ENCODE assay signal across 8 mouse cellular contexts in genomic region chr7:30333436-30333835, GRCm38 (mm10). TPM values are rescaled to one million over a fixed set of nuclear protein-coding genes. Genes with fewer than 3 reads are reported as not detected.
DNase-seq lines count a peak whose midpoint lies in the region; ATAC-seq and TF ChIP-seq lines count a peak whose summit lies in the region.

No protein-coding gene starts in this region.

- no peak for DNase-seq in neural tube, embryonic 10.5 days (ENCODE audit: extremely low spot score, low spot score)
- peak; percentile 89 to 91 for DNase-seq in adrenal gland, postnatal 36 days
- DNase-seq in heart, adult 18-20 months: peak; percentile 73 to 78
- DNase-seq in lung, postnatal 0 days (ENCODE audit: low spot score): peak; percentile 81
- DNase-seq in testis, postnatal 14 days (ENCODE audit: low spot score): peak; percentile 56

- H3K27ac ChIP-seq in neural tube, embryonic 12.5 days: no peak overlapping the region
- H3K27ac ChIP-seq in kidney, embryonic 15.5 days: no peak overlapping the region
- H3K27ac ChIP-seq in lung, postnatal 0 days (ENCODE audit: low read length): no peak overlapping the region
- no peak overlapping the region for H3K27ac ChIP-seq in midbrain, embryonic 16.5 days (ENCODE audit: low read length)

- H3K9me3 ChIP-seq in neural tube, embryonic 12.5 days: no peaks in the 10 kb centered on the region
- H3K9me3 ChIP-seq in kidney, embryonic 15.5 days (replicated peaks): no peaks in the 10 kb centered on the region
- no peaks in the 10 kb centered on the region for H3K9me3 ChIP-seq in lung, postnatal 0 days (ENCODE audit: low read length)
- no peaks in the 10 kb centered on the region for H3K9me3 ChIP-seq in midbrain, embryonic 16.5 days (replicated peaks; ENCODE audit: control insufficient read depth, low read length, poor library complexity, severe bottlenecking)

- no peak overlapping the region for H3K4me3 ChIP-seq in neural tube, embryonic 12.5 days
- no peak overlapping the region for H3K4me3 ChIP-seq in kidney, embryonic 15.5 days (replicated peaks)
- no peak overlapping the region for H3K4me3 ChIP-seq in lung, postnatal 0 days (ENCODE audit: low read depth, low read length)
- H3K4me3 ChIP-seq in midbrain, embryonic 16.5 days (ENCODE audit: low read depth, low read length): no peak overlapping the region

- ATAC-seq in neural tube, embryonic 12.5 days (ENCODE audit: low FRiP score, low read depth): 0 out of 2 replicates have a peak, but pooled peaks have one; percentile 11
- ATAC-seq in kidney, embryonic 15.5 days (replicated peaks; ENCODE audit: low FRiP score): peak; percentile 37; the same call in 1 of the 2 replicates
- peak; percentile 35 for ATAC-seq in lung, postnatal 0 days
- ATAC-seq in midbrain, embryonic 16.5 days: no peak

- TF ChIP-seq CTCF in lung, postnatal 0 days (IDR thresholded peaks at IDR 0.05): no peak

- no peak for TF ChIP-seq EP300 in lung, postnatal 0 days (IDR thresholded peaks at IDR 0.05)

- no peak overlapping the region for H3K9ac ChIP-seq in neural tube, embryonic 12.5 days
- no peak overlapping the region for H3K9ac ChIP-seq in kidney, embryonic 15.5 days
- no peak overlapping the region for H3K9ac ChIP-seq in lung, postnatal 0 days (replicated peaks; ENCODE audit: low read depth)
- no peak overlapping the region for H3K9ac ChIP-seq in midbrain, embryonic 16.5 days (ENCODE audit: low read depth, low read length)

- H3K27me3 ChIP-seq in neural tube, embryonic 12.5 days (replicated peaks): peaks cover 26% of the 10 kb centered on the region
- peaks cover 35% of the 10 kb centered on the region for H3K27me3 ChIP-seq in kidney, embryonic 15.5 days
- H3K27me3 ChIP-seq in lung, postnatal 0 days (replicated peaks; ENCODE audit: insufficient read depth, low read length): no peaks in the 10 kb centered on the region
- peaks cover 15% of the 10 kb centered on the region for H3K27me3 ChIP-seq in midbrain, embryonic 16.5 days (ENCODE audit: control insufficient read depth, insufficient read depth, low read depth, low read length)

- H3K36me3 ChIP-seq in neural tube, embryonic 12.5 days: no peaks in the 10 kb centered on the region
- no peaks in the 10 kb centered on the region for H3K36me3 ChIP-seq in kidney, embryonic 15.5 days
- H3K36me3 ChIP-seq in lung, postnatal 0 days (ENCODE audit: insufficient read depth, low read length): no peaks in the 10 kb centered on the region
- H3K36me3 ChIP-seq in midbrain, embryonic 16.5 days (ENCODE audit: control insufficient read depth, insufficient read depth, low read length): no peaks in the 10 kb centered on the region

- no peak overlapping the region for H3K4me2 ChIP-seq in neural tube, embryonic 12.5 days (replicated peaks)
- no peak overlapping the region for H3K4me2 ChIP-seq in kidney, embryonic 15.5 days
- H3K4me2 ChIP-seq in lung, postnatal 0 days (replicated peaks; ENCODE audit: low read depth, low read length): no peak overlapping the region
- no peak overlapping the region for H3K4me2 ChIP-seq in midbrain, embryonic 16.5 days (ENCODE audit: low read length)

- 56% methylated on average over 4 of the region's 4 CpGs for WGBS in neural tube, embryonic 12.5 days
- 35% methylated on average over 4 of the region's 4 CpGs for WGBS in kidney, embryonic 15.5 days
- WGBS in lung, postnatal 0 days: 2% methylated on average over 4 of the region's 4 CpGs
- 40% methylated on average over 4 of the region's 4 CpGs for WGBS in midbrain, embryonic 16.5 days

- peaks cover 5% of the 10 kb centered on the region; the same call in 1 of the 2 replicates for H3K4me1 ChIP-seq in neural tube, embryonic 12.5 days
- peaks cover 15% of the 10 kb centered on the region for H3K4me1 ChIP-seq in kidney, embryonic 15.5 days
- H3K4me1 ChIP-seq in lung, postnatal 0 days (ENCODE audit: insufficient read depth, low read depth, low read length): peaks cover 14% of the 10 kb centered on the region
- peaks cover 12% of the 10 kb centered on the region for H3K4me1 ChIP-seq in midbrain, embryonic 16.5 days (ENCODE audit: control insufficient read depth, insufficient read depth, low read length)

RNA-seq across cellular contexts. Expression of gene Sdhaf1, which starts 9.7 kb away (rescaled TPM):
- polyA plus RNA-seq in neural tube, embryonic 12.5 days (2016; fragmentation: Nextera tagmentation; extraction: Ambion mirVana): 25.9 and 26.7 TPM in 2 replicates
- total RNA-seq in adrenal gland, postnatal 36 days (2021): 10 to 100 TPM; 13.2 to 16.0 TPM
- 10 to 100 TPM; 13.3 to 13.5 TPM for total RNA-seq in heart, adult 18-20 months (2021)
- polyA plus RNA-seq in kidney, embryonic 15.5 days (2015; fragmentation: Nextera tagmentation; extraction: Ambion mirVana): 17.3 and 18.7 TPM in 2 replicates
- polyA plus RNA-seq in lung, postnatal 0 days (2015; fragmentation: Nextera tagmentation; extraction: Ambion mirVana): 17.6 and 20.0 TPM in 2 replicates
- polyA plus RNA-seq in midbrain, embryonic 16.5 days (2015; fragmentation: Nextera tagmentation; extraction: Ambion mirVana): 15.2 and 16.9 TPM in 2 replicates

RNA-seq across cellular contexts. Expression of gene E130208F15Rik, which starts 11.9 kb away (rescaled TPM):
- not detected in 2 replicates for polyA plus RNA-seq in neural tube, embryonic 12.5 days (2016; fragmentation: Nextera tagmentation; extraction: Ambion mirVana)
- total RNA-seq in adrenal gland, postnatal 36 days (2021): 1 to 10 TPM in 1 of 2 experiments, under 1 TPM in 1; 0.93 to 1.3 TPM
- total RNA-seq in heart, adult 18-20 months (2021): 1 to 10 TPM in 1 of 2 experiments, under 1 TPM in 1; 0.45 to 1.1 TPM
- polyA plus RNA-seq in kidney, embryonic 15.5 days (2015; fragmentation: Nextera tagmentation; extraction: Ambion mirVana): 2.6 TPM in 1 of 2 replicates, not detected in the other
- polyA plus RNA-seq in lung, postnatal 0 days (2015; fragmentation: Nextera tagmentation; extraction: Ambion mirVana): not detected in 2 replicates
- polyA plus RNA-seq in midbrain, embryonic 16.5 days (2015; fragmentation: Nextera tagmentation; extraction: Ambion mirVana): not detected in 2 replicates

RNA-seq across cellular contexts. Expression of gene Syne4, which starts 18.8 kb away (rescaled TPM):
- 21.8 and 24.3 TPM in 2 replicates for polyA plus RNA-seq in neural tube, embryonic 12.5 days (2016; fragmentation: Nextera tagmentation; extraction: Ambion mirVana)
- 10 to 100 TPM; 21.8 to 49.1 TPM for total RNA-seq in adrenal gland, postnatal 36 days (2021)
- total RNA-seq in heart, adult 18-20 months (2021): 1 to 10 TPM in 1 of 2 experiments, under 1 TPM in 1; 0.72 to 2.0 TPM
- polyA plus RNA-seq in kidney, embryonic 15.5 days (2015; fragmentation: Nextera tagmentation; extraction: Ambion mirVana): 88.2 and 97.7 TPM in 2 replicates
- polyA plus RNA-seq in lung, postnatal 0 days (2015; fragmentation: Nextera tagmentation; extraction: Ambion mirVana): 13.1 and 17.2 TPM in 2 replicates
- 13.4 and 16.0 TPM in 2 replicates for polyA plus RNA-seq in midbrain, embryonic 16.5 days (2015; fragmentation: Nextera tagmentation; extraction: Ambion mirVana)

RNA-seq across cellular contexts. Expression of gene Alkbh6, which starts 24.9 kb away (rescaled TPM):
- polyA plus RNA-seq in neural tube, embryonic 12.5 days (2016; fragmentation: Nextera tagmentation; extraction: Ambion mirVana): 93.4 and 95.9 TPM in 2 replicates
- total RNA-seq in adrenal gland, postnatal 36 days (2021): 10 to 100 TPM; 56.9 to 81.3 TPM
- 10 to 100 TPM; 26.2 to 27.8 TPM for total RNA-seq in heart, adult 18-20 months (2021)
- 94.7 and 95.7 TPM in 2 replicates for polyA plus RNA-seq in kidney, embryonic 15.5 days (2015; fragmentation: Nextera tagmentation; extraction: Ambion mirVana)
- 60.6 and 78.2 TPM in 2 replicates for polyA plus RNA-seq in lung, postnatal 0 days (2015; fragmentation: Nextera tagmentation; extraction: Ambion mirVana)
- polyA plus RNA-seq in midbrain, embryonic 16.5 days (2015; fragmentation: Nextera tagmentation; extraction: Ambion mirVana): 120 and 127 TPM in 2 replicates

RNA-seq across cellular contexts. Expression of gene Lrfn3, which starts 29.1 kb away (rescaled TPM):
- polyA plus RNA-seq in neural tube, embryonic 12.5 days (2016; fragmentation: Nextera tagmentation; extraction: Ambion mirVana): 10.7 and 11.1 TPM in 2 replicates
- total RNA-seq in adrenal gland, postnatal 36 days (2021): 10 to 100 TPM in 1 of 2 experiments, 1 to 10 TPM in 1; 7.4 to 14.7 TPM
- 1 to 10 TPM; 1.4 to 1.8 TPM for total RNA-seq in heart, adult 18-20 months (2021)
- 6.5 and 7.2 TPM in 2 replicates for polyA plus RNA-seq in kidney, embryonic 15.5 days (2015; fragmentation: Nextera tagmentation; extraction: Ambion mirVana)
- polyA plus RNA-seq in lung, postnatal 0 days (2015; fragmentation: Nextera tagmentation; extraction: Ambion mirVana): 2.0 and 2.8 TPM in 2 replicates
- polyA plus RNA-seq in midbrain, embryonic 16.5 days (2015; fragmentation: Nextera tagmentation; extraction: Ambion mirVana): 15.2 and 15.7 TPM in 2 replicates
